Mouse (Mus musculus) heart, adult 10 weeks (tissue): Measurements from ENCODE around the gene 1700011M02Rik. TPM values are rescaled to one million over a fixed set of nuclear protein-coding genes. Genes with fewer than 3 reads are reported as not detected.

Source experiments
- polyA plus RNA-seq: library from polyadenylated mRNA; stranded (reverse); fragments of 350-450 nt; fragmentation: Illumina TruSeq; extraction: RNeasy Lipid Tissue Mini Kit (QIAGEN cat#74804); gene quantifications from one replicate; pipeline ENCODE4 v1.2.3, GENCODE M21; 2014; ENCODE audit warnings: low read depth, low replicate concordance

1700011M02Rik gene
- polyA plus RNA-seq = not detected

DNA sequence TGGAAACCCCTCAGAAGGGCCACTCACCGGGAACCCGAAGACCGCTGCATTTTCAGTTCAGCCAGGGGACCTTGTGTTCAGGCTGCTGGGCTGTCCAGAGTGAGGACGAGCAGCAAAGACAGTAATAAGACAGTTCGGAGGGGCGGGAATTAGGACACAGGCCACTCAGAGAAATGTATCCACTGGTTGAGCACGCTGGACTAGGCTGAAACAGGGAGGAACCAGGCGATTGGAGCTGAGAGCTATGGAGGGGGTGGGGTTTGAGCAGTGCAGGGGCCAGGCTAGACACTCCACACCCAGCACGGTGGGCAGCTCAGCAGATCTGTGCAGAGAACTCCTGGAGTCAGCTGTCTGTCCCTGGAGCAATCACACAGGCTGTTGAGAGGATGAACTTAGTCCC lies at the start of gene 1700011M02Rik, which contains the start of gene Dmrtc1a:
Gene 1700011M02Rik, plus strand, starts transcription at position 319 of the 400 bp plus-strand sequence.
Gene Dmrtc1a, minus strand, starts transcription at position 101 of the 400 bp plus-strand sequence.

GRCm38 (mm10) chrX:102867871-102868270 lies 40.8 kb upstream of the 1700011M02Rik start, which contains the start of gene 1700031F05Rik:
1700031F05Rik (minus strand) TSS chrX:102867971.

GRCm38 (mm10) chrX:102928072-102928471 lies 19.4 kb downstream of the 1700011M02Rik start, which contains the start of gene 1700018G05Rik:
1700018G05Rik (plus strand) TSS chrX:102928372.

Other genes starting within 250 kb of the 1700011M02Rik start
- gene Gm3880, start 221.9 kb upstream of the 1700011M02Rik start, polyA plus RNA-seq = not detected
- not detected for gene Gm9112, start 201.3 kb upstream of the 1700011M02Rik start, polyA plus RNA-seq
- not detected for gene Dmrtc1b, start 201.0 kb upstream of the 1700011M02Rik start, polyA plus RNA-seq
- not detected for gene Dmrtc1c1, start 105.9 kb upstream of the 1700011M02Rik start, polyA plus RNA-seq
- not detected for gene Dmrtc1c2, start 54.3 kb upstream of the 1700011M02Rik start, polyA plus RNA-seq
- not detected for gene 1700031F05Rik, start 40.9 kb upstream of the 1700011M02Rik start, polyA plus RNA-seq
- gene Dmrtc1a, start 218 bp upstream of the 1700011M02Rik start, polyA plus RNA-seq = not detected
- not detected for gene 1700018G05Rik, start 19.5 kb downstream of the 1700011M02Rik start, polyA plus RNA-seq